Mouse (Mus musculus) cerebellum, adult 11-12 months (tissue): ENCODE results near the gene Sorcs1.
A peak's percentile ranks its signal among the peaks of the same experiment; 100 is the strongest.

Experiments used
- DNase-seq: peaks from one replicate; pipeline ENCODE4 v3.0.0; 2022

Gene Sorcs1

DNA sequence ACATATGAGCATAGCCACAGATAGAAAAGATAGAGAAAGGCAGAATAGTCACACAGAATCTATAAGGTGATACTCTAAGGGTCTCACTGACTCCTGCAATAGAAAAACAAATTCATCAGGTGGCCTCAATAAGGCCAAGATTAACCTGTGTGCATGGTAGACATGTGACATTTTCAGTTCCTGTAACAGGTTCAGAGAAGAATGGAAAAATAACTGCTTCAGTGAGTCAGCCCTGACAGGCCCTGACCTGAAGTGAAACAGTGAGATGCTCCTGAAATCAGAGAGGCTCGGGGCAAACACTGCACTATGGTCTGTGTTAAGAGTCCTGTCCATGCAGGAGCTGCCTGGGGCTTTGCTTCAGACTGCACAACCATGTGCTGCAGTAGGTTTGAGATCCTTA, 481.9 kb downstream of the Sorcs1 start:
- DNase-seq: no peak

- DNase-seq: no peak
These were observed 492.4 kb downstream of the Sorcs1 start for GRCm38 (mm10) chr19:50185769-50186715.

DNA sequence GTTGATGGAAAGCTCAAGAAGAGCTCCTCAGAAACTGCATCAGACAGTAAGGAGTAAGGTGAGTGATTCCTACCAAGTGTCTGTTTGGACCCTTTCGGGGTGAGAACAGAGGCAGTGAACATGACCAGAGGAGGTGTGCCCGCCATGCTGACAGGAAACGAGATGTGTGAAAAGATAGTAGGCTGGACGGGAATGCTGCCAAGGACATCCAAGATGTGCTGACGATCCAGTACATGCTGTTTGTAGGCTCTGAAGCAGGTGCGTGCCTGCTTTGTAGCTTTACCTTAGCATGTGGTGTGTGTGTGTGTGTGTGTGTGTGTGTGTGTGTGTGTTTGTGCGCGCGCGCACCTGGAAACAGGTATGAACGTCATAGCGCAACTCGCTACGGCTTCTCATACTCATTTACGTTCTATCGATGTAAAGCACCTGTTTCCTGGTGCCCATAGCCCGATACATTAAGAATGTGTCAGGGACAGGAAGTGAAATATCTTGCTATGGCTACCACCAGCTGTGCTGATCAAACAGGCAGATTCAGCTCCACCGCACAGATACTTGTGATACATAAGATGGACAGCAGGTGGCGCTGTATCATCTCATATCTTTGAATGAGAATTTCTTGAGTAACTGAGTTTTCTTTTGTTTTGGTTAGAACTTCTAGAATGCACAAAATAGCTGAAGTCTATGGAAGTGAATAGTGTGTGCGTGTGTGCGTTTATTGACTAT, 493.4 kb downstream of the Sorcs1 start:
- peak; percentile 2 for DNase-seq

GRCm38 (mm10) chr19:50178851-50179250, 499.6 kb downstream of the Sorcs1 start:
- DNase-seq: no peak

- DNase-seq: no peak
These were observed 500.3 kb downstream of the Sorcs1 start for GRCm38 (mm10) chr19:50178151-50178550.

DNA sequence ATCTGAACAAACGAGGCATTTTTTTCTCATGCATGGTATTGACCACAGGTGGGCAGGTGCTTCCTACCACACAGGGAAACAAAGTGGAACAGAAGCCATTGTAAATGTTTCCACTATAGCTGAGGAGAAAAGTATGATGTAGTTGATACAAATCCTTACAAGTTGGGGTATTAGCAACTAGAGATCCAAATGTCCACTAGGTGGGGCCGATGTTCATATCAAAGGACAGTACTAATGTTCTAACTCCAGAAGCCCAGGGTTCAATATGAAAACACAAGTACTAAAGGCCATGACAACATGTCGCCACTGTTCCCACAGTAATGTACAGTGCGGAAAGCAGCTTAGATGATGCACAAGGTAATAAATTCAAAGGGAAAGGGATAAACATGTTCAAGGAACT, 506.6 kb downstream of the Sorcs1 start:
- no peak for DNase-seq

DNA sequence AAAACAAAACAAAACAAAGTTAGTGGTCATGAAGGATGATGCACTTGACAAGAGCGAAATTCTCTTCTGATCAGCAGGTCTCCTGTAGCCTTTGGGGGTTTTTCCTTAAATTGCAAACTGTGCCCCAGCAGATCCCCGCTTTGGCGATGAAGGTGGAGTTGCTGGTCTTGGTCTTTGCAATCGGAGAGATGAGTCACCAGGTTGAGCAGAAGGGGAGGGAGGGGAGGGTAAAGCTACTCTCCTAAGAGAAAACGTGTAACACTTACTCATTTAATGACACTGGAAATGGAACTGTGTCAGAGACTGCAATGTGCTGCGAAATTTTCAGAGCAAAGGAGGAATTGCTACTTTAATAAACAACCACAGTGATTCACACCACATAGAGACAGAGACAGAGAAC, 527.3 kb downstream of the Sorcs1 start:
- no peak for DNase-seq

GRCm38 (mm10) chr19:50145919-50146318, 532.5 kb downstream of the Sorcs1 start:
- no peak for DNase-seq

GRCm38 (mm10) chr19:50141853-50142252, 536.6 kb downstream of the Sorcs1 start:
- DNase-seq: no peak

DNA sequence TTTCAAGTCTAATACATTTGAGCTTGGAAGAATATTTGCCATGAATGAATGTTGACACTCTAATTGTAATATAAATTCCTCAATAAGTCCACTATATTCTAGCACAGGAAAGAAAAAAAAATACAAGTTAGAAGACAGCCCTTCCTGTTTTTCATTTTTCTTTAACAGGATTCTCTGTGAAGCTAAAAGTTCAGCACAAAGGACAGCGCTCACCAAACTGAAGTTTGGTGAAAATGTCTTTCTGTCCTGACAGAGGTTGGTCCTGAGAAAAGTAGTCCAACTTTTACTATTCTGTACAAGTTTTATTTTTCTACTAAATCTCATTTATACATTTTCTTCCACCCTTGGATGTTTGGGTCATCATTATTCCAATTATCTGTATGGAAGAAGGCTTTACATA, 543.8 kb downstream of the Sorcs1 start:
- DNase-seq: no peak

DNA sequence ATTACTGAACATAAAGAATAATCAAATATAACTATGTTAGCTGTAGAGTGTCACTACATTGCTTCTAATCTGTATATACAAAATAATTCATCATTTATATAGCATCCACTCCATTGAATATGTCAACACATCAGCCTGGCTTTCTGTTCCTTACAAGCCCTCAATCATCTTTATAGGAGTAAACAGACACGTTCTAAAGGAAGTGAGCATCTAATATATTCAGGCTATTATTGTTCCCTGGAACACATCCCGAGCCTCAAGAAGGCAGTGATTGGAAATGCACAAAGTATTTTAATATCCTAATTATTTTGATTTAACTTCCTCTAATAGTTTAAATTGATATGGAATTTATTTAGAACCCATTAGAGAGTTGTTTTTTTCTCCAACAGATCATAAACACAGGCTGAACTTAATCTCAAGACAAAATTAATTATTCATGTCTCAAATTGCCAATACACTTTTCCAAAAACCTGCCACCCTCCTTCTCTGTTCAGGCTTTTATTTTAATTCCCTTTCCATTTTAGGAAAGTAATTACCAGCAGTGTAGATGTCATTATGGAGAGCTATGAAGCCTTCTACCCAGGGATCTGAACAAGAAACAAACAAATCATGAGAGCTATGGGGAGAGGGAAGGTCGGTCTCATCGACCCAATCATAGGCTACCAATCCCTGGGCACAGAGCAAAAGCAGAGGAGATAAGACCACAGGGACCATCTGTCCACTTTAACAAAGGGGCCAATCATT, 572.4 kb downstream of the Sorcs1 start:
- DNase-seq: no peak
